Mouse (Mus musculus): ENCODE results near the gene Ubap2. TPM values are rescaled to one million over a fixed set of nuclear protein-coding genes. Genes with fewer than 3 reads are reported as not detected.

Ubap2 gene
- polyA plus RNA-seq, 1 experiment from 2014 or later, result 72.0 TPM

- 93% methylated on average over 7 of the region's 7 CpGs for WGBS
Observed at GRCm38 (mm10) chr4:41151186-41151585, 123.8 kb downstream of the Ubap2 start.

GRCm38 (mm10) chr4:41149891-41150290 lies 125.1 kb downstream of the Ubap2 start:
- Histone ChIP-seq H3K9me3 (ENCODE audit: low read depth, low read length) (no peaks in the 10 kb centered on the region), H3K4me1 (ENCODE audit: insufficient read depth) (no peaks in the 10 kb centered on the region), H3K9ac (no peak overlapping the region), H3K36me3 (ENCODE audit: insufficient read depth) (peaks cover 5% of the 10 kb centered on the region; the same call in 1 of the 2 replicates), H3K4me3 (ENCODE audit: low read depth, low read length) (no peak overlapping the region), H3K27me3 (ENCODE audit: insufficient read depth, low read length) (no peaks in the 10 kb centered on the region), H3K27ac (ENCODE audit: low read depth) (no peak overlapping the region), H3K4me2 (no peak overlapping the region)
- WGBS, result 79% methylated on average over 3 of the region's 3 CpGs
- no peak for DNase-seq
- ATAC-seq (ENCODE audit: insufficient read depth), result no peak
- no peak for TF ChIP-seq CTCF (IDR thresholded peaks at IDR 0.05; ENCODE audit: low read depth)

More at GRCm38 (mm10) chr4:41151186-41151585, 123.8 kb downstream of the Ubap2 start:
- DNase-seq (no peak), ATAC-seq (ENCODE audit: insufficient read depth) (no peak)
- Histone ChIP-seq H3K9me3 (ENCODE audit: low read depth, low read length) (no peaks in the 10 kb centered on the region), H3K4me1 (ENCODE audit: insufficient read depth) (no peaks in the 10 kb centered on the region), H3K4me3 (ENCODE audit: low read depth, low read length) (no peak overlapping the region), H3K9ac (no peak overlapping the region), H3K4me2 (no peak overlapping the region), H3K27ac (ENCODE audit: low read depth) (no peak overlapping the region), H3K27me3 (ENCODE audit: insufficient read depth, low read length) (no peaks in the 10 kb centered on the region), H3K36me3 (ENCODE audit: insufficient read depth) (peaks cover 5% of the 10 kb centered on the region; the same call in 1 of the 2 replicates)
- TF ChIP-seq CTCF (IDR thresholded peaks at IDR 0.05; ENCODE audit: low read depth), result no peak

Other genes with a start within 250 kb of the Ubap2 start
- not detected in 2 replicates for gene Aqp7, start 227.0 kb downstream of the Ubap2 start, polyA plus RNA-seq (2014; fragmentation: Nextera tagmentation; extraction: Ambion mirVana)
- gene Aqp3, start 177.0 kb downstream of the Ubap2 start, polyA plus RNA-seq (2014; fragmentation: Nextera tagmentation; extraction: Ambion mirVana), result 0.24 and 0.51 TPM in 2 replicates
- gene Nol6, start 150.7 kb downstream of the Ubap2 start, polyA plus RNA-seq (2014; fragmentation: Nextera tagmentation; extraction: Ambion mirVana), result 27.2 and 32.4 TPM in 2 replicates
- 89.5 and 92.5 TPM in 2 replicates for gene Ube2r2, start 139.4 kb downstream of the Ubap2 start, polyA plus RNA-seq (2014; fragmentation: Nextera tagmentation; extraction: Ambion mirVana)
- gene Dcaf12, start 39.7 kb upstream of the Ubap2 start, polyA plus RNA-seq (2014; fragmentation: Nextera tagmentation; extraction: Ambion mirVana), result 47.1 and 53.5 TPM in 2 replicates
- 47.7 and 53.8 TPM in 2 replicates for gene Ubap1, start 73.9 kb upstream of the Ubap2 start, polyA plus RNA-seq (2014; fragmentation: Nextera tagmentation; extraction: Ambion mirVana)
- gene Kif24, start 189.7 kb upstream of the Ubap2 start, polyA plus RNA-seq (2014; fragmentation: Nextera tagmentation; extraction: Ambion mirVana), result 8.1 and 8.6 TPM in 2 replicates
- gene Nudt2, start 190.0 kb upstream of the Ubap2 start, polyA plus RNA-seq (2014; fragmentation: Nextera tagmentation; extraction: Ambion mirVana), result 55.1 and 59.7 TPM in 2 replicates
- 3.3 and 3.6 TPM in 2 replicates for gene AI464131, start 227.9 kb upstream of the Ubap2 start, polyA plus RNA-seq (2014; fragmentation: Nextera tagmentation; extraction: Ambion mirVana)
- gene 1110017D15Rik, start 242.2 kb upstream of the Ubap2 start, polyA plus RNA-seq (2014; fragmentation: Nextera tagmentation; extraction: Ambion mirVana), result 0.46 and 0.92 TPM in 2 replicates